Mouse (Mus musculus): ENCODE measurements around the gene Cend1.

Cend1 gene

DNA sequence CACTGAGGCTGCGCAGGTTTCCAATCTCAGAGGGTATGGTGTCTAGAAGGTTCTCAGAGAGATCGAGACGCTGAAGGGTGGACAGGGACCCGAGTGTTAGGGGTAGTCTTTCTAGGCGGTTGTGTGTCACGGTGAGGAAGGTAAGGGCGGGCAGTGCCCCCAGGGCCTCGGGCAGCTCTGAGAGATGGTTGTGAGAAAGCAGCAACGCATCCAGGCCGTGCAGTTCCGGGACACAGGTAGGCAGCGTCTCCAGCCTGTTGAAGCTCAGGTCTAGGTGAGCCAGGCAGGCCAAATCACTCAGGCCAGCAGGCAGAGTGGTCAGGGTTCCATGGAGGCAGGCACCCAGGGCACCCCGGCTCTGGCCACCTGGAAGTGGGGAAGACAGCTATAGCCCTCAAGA, 12.9 kb upstream of the Cend1 start:
- DNase-seq, result no peak

DNA sequence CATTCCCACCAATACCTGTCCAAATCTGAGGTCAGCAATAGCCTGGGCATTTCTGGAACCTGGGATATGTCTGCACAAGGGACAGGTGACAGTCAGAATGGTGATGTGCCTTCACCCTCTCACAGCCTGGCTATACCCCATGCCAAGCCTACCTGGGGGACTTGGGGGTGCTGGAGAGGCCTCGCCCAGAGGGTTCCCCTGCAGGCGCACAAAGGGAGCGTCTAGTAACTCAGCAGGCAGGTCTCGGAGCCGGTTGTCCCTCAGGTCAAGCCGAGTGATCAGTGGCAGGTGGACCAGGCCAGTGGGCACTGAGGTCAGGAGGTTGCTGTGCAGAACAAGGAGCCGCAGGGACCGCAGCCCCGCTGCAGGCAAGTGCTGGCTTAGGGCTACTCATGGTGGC, 12.2 kb upstream of the Cend1 start:
- no peak for DNase-seq

DNA sequence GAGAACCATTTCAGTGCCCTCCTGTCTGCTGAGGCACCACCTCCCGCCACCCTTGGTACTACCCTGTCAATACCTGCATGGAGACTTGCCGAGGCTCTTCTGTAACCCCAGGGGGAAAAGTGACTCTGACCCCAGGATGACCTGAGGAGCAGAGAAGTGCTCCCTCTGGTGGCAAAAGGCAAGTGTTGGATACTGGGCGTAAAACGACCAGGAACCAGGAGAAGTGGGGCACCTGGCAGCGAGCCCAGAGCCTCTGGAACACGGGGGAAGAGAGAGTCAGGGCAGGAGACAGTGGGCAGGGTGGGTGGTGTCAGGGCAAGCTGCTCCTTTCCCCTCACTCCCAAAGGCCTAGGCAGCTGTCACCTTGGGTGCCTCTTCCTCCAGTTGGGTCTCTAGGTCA, 11.3 kb upstream of the Cend1 start:
- DNase-seq, result peak; percentile 48

DNA sequence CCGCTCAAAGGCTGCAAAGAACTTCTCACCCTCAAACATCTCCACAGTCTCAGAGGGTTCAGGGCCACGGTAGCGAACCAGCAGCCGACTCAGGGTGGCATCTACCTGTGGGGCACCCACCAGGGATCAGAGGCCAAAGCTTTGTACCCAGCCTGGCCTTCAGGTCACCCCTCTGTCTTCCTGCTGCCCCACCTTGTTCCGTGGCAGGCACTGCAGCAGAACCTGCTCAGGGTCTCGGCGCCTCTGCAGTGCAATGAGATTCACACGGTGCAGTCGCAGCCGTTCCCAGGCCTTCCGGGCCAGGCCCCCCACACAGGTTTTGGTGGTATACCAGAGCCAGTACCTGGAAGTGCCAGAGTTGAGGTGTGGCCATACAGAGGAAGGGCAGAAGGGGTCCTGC, 10.5 kb upstream of the Cend1 start:
- DNase-seq, result no peak

DNA sequence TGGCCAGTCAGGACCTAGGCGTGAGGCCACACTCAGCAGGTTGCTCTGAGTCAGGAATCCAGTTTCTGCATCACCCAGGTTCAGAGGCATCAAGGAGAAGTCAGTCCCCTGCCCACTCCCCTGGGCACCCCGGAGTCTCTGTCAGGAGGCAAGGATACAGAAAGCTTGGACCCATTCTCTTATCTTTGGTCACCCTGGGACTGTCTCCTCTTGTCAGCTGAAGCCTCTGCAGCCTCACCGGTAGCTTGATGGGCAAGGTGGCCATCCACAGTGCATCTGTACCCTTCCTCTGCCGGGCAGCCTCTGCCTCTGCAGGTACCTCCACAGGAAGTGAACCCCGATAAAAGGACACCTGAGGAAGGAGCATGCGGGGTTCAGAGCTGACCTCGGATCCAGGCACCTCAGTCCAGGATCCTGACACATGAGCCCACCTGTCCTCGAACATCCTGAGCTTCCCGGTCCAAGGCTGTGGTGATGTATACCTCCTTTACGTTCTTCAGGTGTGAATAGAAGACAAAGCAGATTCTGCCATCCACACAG, 9.9 kb upstream of the Cend1 start:
- no peak for DNase-seq

DNA sequence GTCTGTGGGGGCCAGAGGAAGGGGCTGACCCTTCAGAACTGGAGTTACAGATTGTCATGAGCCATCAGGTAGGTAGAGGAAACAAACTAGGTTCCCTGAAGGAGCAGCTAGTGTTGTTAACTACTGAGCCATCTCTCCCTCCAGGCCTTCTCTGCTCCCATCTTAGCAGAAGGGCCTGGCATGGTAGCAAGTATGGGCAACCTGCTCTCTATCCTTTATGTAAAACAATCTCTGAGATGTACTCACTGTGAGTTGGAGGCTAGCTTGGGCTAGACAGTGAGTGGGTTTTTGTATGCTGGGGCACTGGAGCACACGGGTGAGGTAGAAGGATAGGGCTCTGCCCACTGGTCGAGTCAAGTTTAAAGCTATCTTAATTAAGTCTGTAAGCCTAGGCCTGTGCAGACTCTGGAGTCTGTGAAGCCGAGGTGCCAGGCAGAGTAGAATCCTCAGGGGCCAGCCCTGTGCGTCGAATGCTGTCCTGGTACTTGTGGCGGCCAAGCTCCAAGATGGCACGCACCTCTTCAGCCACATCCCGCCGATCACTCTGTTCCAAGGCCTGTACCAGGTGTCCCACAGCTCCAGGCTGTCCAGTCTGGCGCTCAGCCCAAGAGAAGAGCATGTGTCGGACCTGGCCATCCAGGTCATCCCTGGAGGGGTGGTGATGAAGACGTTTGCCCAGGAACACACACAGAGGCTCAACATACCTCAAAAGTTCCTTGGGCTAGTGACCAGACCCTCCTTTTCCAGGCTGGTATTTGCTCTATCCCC, 9.1 kb upstream of the Cend1 start:
- DNase-seq, result no peak

DNA sequence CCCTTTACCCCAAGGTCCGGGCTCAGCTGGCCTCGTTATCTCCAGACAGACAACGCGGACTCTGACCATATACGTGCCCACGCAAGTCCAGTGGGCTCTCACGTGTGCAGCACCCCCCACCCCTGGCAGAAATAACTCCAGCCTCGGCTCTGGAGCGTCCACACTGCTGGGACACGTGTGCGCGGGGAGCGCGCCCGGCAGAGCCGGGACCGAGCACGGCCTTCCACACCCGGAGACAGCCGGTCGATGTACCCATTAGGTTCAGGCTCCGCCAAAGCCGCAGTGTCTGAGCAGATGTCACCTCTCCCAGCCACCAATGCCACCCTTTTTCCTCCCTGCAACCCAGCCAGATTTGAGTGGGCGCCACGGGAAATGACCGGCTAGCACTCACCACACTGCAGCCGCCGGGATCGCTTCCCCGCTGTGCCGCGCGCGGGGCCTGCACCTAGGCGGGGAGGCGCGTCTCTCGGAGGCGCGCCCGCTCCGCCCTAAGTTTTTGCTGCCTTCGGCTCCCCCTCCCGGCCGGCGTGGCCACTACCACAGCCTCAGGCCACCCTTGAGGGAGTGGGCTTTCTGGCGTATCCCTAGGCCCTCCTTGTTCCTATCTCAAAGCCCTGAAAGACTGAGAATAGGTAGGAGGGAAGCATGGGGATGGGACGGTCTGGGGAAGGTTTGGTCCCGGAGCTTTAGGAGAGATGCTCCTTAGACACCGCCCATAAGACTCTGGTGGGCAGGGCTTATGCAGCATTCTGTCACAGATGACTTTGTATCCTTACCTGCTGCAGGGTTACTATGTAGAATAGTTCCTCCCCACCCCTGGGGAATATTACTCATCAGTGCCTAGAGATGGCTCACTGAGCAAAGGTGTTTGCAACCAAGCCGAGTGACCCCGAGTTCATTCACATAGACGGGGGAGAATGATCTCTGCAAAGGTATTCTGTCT, 8.2 kb upstream of the Cend1 start, which contains the start of gene Slc25a22:
Slc25a22 (minus strand) TSS at position 715 of the 943 bp plus-strand sequence.
- peak; percentile 82 for DNase-seq

DNA sequence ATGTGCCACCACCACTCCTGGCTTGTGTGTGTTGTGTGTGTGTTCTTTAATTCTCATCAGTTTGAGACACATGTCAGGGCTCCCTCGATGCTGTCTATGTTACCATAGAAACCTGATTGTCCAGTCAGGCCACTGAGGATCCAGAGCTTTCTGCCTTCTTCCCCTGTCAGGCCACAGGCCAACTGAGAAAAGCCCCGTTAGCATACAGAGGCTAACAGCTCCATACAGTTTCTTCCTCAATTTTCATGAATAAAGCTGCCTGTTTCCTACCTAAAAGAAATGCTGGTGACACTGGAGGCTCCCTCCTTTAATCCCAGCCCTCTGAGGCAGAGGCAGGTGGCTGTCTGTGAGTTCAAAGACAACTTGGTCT, 7.2 kb upstream of the Cend1 start:
- DNase-seq, result no peak

DNA sequence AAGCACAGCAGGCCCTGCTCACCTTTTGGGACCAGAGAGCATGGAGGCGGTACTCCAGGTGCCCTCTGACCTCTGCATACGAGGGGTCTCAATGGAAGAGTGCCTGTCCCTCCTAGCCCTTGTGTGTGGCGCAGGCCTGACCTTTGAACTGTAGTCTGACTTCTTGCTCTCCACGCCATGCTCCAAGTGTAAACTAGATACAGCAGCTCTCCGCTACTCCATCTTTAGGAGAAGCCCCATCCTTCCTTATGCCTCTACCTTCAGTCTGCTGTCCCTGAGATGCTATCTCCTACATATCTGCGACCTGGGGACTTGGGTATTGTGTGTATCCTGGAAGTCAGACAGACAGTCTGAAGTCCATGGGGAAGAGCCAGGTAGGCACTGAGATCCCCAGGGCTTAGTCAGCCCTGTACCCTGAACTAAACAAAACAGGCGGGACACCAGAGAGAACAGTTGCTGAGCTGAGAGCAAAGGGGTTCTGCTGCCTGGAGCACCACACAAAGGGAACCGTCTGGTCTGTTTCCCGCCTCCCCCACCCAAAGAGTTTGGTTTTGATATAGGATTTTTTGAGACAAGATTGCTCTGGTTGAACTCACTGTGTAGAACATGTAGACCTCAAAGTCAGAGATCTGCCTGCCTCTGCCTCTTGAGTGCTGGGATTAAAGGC, 6.7 kb upstream of the Cend1 start:
- DNase-seq, result no peak

DNA sequence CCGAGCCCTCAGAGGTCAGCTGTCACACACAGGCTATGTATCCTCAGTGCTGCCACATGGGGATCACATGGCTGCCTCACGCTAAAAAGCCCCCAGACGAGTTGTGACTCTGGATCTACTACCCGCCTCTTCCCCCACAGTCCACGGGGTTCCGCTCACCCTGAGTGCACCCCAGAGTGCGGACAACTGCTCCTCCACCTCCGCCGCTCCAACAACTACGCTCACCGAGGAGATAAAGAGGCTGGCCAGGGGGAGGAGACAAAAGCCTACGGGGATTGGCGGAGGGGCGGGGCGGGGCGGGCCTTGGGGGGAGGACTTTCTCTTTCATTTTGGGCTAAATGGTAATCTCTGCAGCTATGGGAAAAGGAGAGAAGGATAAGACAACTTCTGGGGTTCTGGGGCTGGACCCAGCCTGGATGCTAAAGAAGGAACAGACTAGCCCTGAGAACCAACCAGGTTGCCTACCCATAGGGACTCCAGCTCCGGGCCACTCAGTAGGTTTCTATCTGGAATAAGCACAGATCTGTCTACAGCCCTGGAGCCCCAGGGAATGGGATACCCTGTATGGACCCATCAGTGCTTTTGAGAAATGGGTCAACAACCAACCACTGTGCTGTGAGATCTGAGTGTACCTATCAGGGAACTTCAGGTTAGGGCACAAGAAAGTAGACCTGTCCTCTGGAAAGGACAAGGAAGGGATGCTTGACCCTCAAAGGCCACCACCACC, 6.0 kb upstream of the Cend1 start:
- peak; percentile 87 for DNase-seq

DNA sequence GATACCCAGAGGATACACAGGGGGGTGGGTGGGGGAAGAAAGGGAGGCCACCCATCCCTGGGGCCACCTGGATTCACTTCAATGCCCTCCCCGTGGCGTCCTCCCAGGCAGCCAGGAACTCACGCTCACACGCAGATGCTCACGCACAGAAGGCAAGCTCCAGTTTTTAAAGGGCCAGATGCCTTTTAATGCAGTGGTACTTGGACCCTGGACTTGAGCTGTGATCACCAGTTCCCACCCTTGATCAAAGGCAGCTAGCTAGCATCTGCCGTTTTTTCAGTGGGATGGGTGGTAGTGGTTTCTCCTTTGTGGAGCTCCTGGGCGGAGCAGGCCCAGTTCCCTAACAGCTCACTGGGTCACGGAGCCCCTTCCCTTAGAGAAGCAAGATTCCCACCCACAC, 5.2 kb upstream of the Cend1 start:
- no peak for DNase-seq

DNA sequence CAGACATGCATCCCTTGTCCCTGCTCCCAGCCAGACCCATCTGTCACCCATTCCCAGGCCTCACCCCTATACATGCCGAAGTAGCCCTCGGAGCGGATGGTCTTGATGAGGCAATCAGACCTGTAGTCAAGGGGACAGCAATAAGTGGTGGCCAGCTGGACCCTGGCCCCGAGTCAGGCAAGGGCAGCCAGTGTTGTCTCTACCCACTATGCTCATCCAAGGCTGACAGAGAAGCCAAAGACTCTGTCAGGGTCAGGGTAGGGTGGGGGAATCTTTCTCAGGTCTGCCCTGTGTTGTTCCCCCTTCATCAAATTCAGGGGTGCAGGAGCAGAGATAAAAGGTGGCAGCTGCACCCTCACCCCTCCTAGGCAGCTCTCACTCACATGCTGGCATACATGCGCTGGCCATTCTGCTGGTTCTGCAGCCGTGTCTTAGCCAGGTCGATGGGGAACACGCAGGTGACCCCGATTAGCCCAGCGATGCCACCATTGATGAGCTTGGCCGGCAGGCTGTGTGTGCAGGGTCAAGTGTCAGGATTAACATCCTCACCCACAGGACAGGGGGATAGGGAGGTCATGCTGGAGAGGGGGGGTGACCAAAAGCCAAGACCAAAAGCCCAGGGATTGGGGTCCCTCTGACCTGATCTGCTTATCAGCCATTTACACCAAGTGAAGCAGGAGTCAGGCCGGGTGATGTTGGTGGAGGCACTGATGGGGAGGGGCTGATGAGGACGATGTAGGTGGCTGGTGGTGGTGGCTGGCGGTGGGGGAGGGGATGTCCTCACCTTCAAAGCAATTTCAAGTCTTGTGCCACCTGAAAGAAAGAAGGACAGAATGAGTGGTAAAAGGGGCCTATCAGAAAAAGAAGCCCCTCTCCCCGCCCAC, 4.5 kb upstream of the Cend1 start:
- DNase-seq, result no peak

DNA sequence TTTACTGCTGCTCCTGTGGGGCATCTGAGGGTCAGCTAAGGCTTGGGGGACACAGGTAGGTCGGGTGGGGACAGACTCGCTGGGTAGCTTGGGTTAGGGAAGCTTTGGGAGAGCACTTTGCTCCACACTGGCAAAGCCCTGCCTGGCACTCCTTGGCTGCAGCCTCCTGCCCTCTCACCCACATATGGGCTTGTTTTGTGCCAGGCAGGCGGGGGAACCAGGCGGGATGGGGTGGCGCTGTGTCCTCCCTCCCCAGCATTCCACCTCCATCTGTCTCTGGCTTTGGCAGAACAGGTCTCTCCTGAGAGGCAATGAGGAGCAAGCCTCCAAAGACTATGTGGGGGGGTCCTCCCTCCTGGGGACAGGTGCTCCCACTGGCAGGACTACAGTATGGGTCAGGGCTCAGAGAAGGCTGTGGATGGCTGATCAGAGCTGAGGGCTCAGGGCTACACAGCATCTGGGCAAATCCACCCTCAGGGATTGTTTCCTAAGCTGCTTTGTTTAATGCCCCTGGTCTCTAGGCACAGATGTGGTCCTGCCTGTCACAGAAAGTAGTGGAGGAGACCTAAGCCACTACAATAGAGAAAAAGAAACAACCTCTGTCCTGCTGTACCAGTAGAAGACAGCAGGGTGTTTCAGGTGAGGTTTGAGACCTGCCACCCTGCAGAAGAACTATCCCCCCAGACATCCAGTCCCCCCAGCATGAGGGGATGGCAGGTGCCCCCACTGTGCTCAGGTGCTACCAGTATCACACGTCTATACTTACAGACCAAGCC, 3.6 kb upstream of the Cend1 start:
- DNase-seq, result no peak

DNA sequence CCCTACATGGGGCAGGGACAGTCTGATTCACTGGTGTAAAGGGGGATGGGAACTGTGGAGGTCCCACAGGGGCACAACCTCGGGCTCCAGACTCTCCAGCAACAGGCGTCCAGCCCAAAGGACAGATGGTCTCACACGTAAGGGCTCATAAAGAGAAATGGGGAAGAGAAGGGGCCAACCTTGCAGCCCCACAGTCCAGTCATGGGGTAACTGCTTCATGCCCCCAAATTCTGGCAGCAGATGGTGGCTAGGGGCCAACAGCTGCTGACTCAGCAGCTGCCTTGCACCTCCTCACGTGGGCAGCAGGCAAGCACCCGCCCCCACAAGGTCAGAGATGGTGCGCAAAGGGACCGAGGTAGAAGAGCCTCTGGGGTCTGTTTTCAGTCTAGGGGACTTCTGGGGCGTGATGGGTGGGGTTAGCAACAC, 2.9 kb upstream of the Cend1 start:
- no peak for DNase-seq

DNA sequence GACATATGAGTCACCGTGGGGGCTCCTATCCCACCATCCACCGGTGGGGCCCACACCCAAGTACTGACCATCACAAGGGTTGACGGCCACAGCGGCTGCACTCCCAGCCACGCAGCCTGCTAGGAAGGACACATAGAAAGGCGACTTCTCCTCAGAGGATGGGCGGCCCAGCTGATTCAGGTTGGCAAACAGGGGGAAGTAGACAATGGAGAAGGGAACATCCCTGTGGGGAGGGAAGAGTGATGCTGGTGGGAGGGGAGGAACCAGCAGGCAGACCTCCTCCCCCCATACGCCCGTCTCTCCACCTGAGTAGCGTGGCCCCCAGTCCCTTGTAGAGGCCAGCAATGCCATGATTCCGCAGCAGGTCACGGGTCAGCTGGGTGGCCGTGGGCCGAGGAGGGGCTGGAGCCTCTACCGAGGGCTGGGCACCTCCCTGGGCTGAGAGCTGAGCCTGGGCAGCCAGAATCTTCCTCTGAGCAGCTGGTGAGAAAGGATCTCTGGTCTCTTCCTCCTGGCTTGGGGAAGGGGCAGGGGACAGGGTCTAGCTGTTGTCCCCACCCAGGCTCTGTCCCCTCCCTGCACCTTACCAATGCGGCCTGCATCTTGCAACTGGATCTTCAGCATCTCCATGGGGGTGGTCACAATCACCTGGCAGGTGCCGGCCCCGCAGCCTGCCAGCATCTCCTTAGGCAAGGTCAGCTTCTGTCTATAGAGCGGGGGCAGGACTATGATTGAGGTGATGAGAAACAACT, 2.3 kb upstream of the Cend1 start:
- no peak for DNase-seq

DNA sequence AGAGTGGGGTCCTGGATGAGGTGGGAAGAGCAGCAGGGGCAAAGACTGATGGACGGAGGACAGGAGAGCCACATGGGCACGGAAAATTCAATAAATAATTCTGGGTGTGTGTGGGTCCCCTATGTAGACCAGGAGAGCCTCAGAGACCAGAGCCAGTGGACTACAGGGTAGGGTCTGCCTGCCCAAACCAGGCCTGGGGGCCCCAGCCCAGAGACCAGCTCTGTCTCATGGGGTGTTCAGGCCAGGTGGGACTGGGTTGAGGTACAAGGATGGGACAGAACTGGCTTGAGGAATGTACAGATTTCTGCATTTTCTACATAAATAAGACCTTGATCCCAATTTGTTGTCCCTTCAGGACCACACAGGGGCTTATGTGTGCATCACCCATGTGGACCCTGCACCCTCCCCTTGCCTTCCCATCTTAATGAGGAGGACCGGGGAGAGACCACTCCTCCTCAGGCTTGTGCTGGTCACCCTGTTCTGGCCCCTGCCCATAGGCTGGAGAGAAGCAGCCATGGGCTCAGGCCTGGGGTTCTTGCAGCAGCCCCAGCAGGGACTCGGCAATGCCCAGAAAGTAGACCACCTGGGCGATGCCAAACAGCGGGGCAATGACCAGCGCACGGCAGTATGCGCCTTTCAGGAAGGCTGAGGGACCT, 1.4 kb upstream of the Cend1 start:
- no peak for DNase-seq

DNA sequence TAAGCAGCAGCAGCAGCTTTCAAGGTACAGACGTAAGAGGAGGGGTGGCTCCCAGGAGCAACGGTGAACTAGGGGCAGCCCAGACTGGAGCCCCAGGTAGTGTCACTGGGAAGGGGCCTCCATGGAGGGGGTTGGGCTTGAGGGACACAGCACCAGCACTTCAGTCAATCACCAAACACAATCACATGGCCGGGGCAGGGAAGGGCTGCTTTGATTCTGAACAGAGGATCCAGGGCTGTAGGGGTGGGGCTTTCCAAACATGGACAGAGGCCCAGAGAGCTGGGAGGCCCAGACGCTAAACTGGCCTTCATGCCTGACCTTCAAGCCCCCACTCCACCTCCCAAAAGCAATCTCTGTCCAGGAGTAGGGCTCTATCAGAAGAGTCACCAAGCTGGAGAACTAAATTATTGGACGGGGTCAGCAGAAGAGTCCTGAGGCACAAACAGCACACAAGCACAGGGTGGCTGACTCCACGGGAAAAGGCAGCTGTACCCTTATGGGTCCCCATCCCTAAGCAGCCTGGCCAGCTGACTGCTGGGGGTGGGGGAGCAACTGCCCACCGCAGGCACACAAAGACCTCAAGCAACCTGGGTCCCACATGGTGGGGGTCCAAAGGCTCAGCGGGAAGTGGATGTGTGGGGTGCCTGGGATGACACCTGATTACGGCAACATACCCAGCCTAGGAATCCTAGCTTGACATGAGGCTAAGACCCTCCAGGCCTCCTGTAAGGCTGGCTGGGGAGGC, 721 bp upstream of the Cend1 start:
- no peak for DNase-seq

DNA sequence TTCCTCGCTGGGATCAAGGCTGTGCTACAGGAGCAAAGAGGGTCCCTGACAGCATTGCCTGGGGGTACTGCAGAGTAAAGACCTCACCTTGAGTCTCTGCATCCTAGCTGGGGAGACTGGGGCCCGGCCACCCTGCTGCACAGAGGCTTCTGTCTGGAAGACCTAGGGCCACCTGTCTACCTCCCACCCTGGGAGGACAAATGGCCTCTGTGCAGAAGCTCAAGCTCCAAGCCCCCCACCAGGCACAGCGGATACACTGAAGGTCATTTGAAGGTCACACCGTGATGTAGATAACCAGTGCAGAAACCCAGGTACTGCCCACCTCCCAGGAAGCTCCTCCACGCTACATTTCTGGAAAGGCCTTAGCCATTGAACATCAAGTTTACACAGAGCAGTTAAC, 590 bp downstream of the Cend1 start:
- no peak for DNase-seq
